Mouse (Mus musculus): ENCODE results near the gene Ezh1.

Gene Ezh1

DNA sequence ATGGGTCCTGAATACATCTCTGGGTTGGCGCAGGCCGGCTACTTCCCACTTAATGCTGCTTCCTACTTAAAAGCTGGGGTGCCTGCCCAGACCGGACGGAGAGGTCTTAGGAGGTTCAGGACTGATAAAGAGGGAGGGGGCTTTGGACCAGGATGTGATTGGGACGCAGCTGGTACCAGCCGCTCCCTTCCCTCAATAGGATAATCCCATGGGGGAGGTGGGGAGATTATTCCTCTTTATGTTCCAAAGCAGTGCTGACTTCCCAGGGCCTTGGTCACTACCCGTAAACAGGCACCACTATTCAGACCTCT lies 20.4 kb upstream of the Ezh1 start:
- DNase-seq (ENCODE audit: low spot score), result no peak

DNA sequence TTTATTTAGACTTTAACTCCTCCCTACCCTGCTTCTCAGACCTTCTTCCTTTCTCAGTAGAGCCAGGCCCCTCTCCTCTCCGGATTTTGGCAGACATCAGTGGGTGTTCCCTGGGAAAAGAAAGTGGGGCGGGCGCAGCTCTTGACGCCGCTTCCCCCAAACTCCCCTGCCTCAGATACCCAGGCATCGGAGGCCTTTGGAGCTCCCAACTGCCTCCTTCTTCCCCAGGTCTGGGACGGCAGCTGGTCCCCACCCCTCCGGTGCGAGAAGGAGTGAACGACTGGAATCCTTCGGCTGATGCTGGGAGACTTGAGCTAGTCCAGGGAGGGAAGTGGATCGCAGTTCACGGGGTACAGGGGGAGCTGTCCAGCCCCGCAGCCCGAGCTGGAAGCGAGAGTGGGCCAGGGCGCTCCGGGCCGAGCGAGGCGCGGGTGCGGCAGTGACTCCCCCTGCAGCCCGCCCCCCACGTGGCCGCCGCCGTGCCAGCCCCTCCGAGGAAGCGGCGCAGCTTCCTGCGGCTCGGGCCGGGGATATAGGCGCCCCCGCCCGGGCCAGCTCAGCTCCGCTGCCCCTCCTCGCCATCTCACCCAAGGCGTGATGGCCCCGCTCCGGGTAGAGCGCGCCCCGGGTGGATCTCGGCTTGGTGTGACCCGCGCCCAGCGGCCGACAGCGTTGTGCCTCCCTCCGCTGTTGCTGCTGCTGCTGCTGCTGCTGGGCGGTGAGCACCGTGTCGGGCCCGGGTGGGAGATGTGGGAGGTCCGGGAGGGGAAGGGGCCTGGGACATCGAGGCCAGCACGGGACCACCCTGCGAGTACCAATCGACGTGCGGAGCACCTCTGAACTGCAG lies 19.8 kb upstream of the Ezh1 start, which contains the start of gene Ramp2:
Gene Ramp2, plus strand, starts transcription at position 174 of the 847 bp plus-strand sequence.
- DNase-seq (ENCODE audit: low spot score), result peak; percentile 61

- peak; percentile 78 for DNase-seq (ENCODE audit: low spot score)
Measured at GRCm38 (mm10) chr11:101245071-101245470, 18.8 kb upstream of the Ezh1 start.

DNA sequence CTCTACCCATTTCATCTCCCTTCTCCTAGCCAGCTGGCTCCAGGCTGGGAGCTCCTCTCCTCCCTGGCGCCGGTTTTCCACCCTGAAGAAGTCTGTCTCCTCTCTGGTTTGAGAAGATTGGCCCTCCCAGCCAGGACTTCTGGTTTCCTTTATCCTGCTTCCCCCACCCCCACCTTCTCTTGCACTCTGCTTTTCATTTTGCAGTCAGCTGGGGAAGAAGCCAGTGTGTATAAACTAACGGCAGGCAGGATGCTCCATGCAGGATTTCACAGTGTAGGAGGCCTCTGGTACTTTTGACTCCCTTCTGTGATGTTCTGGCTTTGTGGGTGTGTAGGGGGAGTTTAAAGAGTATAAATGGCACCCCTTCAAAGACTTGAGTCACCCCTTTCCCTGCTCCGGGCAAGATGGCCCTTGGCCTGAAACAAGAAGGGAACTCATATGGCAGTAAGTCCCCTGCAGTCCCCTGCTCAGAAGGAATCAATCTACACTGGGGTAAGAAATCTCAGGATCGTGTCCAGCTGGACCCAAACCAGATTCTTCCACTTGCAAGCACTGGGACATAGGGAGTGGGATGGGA lies 11.9 kb upstream of the Ezh1 start:
- DNase-seq (ENCODE audit: low spot score), result no peak

GRCm38 (mm10) chr11:101236782-101237181 lies 10.5 kb upstream of the Ezh1 start:
- DNase-seq (ENCODE audit: low spot score), result no peak

DNA sequence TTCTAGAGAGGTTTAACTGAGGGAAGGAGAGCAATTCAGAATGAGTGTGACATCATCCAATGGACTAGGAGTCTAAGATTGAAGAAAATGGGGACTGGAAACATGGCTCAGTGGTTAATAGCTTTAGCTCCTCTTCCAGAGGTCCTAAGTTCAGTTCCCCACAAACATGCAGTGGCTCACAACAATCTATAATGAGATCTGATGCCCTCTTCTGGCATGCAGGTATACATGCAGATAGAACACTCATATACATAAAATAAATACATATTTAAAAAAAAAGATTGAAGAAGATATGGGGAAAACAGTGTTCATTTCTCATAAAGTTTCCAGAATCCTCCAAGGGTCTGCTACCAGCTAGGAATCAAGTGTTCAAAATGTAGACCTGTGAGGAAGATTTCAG lies 9.2 kb upstream of the Ezh1 start:
- no peak for DNase-seq (ENCODE audit: low spot score)

DNA sequence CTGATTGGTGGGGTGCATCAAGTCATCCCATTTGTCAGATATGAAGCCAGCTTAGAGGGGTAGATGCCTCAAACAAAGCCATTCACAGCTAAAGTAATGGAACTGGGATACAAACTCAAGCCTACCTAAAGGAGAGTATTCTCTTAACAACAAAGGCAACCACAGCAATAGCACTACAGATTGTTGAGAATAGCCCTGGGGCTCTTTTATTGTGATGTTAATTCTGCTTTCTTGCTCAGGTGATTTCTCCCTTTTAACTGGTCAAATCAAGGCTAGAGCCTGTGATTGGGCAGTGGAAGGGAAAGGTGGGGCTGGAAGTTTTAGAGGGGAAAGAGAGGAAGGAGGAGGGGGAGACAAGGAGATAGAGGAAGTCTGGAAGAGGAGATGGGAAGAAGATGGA lies 7.9 kb upstream of the Ezh1 start:
- no peak for DNase-seq (ENCODE audit: low spot score)

GRCm38 (mm10) chr11:101233240-101233639 lies 7.0 kb upstream of the Ezh1 start:
- DNase-seq (ENCODE audit: low spot score), result no peak

DNA sequence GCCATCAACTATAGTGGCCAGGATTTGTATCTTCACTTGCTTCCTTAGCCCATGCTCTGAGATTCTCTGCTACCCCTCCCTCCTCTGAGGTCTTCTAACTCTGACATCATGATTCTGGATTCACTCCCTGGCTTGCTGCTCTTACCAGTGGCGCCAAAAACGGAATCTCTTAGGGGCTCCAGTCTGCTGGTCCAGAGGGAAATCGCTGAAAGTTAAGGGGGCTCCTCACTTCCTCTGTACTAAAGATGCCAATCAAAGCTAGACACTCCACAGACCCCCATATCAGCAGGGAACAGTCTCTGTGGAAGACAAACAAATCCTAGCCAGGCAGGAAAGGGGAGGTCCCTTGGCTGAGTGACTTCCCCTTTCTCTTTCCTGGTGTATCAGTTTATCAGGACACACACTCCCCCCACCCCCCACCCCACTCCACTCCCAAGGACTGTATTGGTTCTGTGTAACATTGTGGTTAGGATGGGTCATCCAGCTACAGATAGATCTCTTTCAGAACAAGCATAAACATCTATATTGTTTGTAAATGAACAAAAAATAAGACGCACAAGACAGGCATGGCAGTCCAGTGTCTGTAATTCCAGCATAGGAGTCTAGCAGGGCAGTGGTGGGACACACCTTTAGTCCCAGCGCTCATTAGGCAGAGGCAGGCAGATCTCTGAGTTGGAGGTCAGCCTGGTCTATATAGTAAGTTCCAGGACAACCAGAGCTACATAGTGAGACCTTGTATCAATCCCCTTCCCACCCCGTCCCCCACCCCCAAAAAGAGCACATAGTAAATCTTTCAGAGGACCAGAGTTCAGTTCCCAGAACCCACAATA lies 6.0 kb upstream of the Ezh1 start:
- peak; percentile 63 for DNase-seq (ENCODE audit: low spot score)

DNA sequence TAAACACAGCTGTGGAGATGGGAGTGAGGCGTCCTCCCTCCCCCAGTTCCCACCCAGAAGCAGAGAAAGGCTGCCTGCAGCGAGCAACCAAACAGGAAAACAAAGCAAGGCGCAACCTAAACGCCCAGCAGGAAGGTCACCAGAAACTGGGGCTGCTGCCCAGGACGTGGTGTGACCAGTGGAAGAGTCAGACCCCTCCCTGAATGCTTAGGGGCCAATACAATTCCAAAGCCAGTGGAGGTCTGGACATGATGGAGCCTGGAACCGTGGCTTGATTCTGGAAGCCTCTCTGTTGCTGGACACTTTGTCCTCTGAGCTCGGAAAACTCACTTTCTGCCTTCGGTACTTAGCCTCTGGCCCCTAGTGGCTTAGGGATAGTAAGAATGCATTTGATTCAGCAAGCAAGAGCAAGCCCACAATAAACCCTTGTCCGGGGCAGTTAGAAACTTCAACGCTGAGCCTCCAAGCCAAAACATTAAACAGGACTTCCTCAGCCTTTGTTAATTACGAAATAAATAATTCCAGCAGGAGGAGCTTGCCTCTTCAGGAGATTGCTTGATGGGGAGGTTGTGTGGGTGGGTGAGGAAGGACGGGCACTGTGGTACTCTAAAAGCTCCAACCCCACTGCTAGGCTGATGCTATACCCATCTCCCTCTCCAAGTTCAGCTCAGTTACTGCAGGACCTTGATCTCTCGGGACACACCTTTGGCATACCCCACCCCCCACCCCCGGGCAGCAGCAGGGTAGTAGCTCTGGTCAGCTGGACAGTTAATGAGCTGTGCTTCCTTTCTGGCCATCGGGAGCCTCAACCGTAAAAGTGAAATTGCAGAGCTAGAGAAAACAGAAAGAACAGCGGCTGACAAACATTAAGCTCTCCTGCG lies 5.0 kb upstream of the Ezh1 start:
- peak; percentile 70 for DNase-seq (ENCODE audit: low spot score)

DNA sequence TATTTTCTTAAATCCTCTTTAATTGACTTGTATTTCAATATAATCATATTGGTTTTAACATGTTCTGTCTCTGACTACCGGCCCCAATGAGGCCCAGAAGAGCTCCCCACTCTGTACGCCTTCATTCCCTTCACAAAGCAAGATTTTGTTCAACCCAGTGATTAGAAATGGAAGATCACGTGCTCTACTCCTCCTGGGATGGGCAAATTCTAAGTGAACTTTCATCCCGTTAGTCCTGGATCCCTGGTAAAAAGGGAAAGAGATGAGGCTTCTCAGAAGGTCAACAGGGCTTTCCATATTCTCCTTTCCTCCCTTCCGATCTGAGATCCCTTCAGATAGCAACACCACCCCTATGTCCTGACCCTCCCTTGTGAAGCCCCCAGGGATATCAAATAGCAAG lies 4.3 kb upstream of the Ezh1 start:
- peak; percentile 22 for DNase-seq (ENCODE audit: low spot score)

DNA sequence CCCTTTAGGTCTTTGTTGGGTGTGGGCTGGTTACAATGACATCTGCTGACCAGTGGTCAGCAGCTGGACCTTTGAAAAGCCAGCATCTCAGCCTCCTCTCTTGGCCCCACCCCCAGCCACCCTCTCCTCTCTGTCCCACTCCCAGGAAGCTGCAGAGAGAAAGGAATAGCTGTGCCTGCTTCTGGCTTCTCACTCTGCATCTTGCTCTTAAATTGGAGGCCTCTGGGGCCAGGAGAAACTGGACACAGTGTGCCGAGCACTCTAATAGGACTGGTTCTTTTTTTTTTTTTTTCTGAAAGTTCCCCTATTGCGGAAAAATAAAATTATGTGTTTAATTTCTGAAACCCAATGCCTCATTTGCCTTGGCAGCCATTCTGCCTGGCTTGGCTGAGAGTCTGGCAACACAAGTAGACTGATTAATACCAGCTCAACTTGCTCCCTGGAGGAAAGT lies 3.8 kb upstream of the Ezh1 start:
- DNase-seq (ENCODE audit: low spot score), result no peak

GRCm38 (mm10) chr11:101229361-101229900 lies 3.2 kb upstream of the Ezh1 start:
- no peak for DNase-seq (ENCODE audit: low spot score)

GRCm38 (mm10) chr11:101225331-101226064 lies 765 bp downstream of the Ezh1 start:
- DNase-seq (ENCODE audit: low spot score), result no peak

- DNase-seq (ENCODE audit: low spot score), result no peak
Measured at GRCm38 (mm10) chr11:101224337-101224736, 1.9 kb downstream of the Ezh1 start.

GRCm38 (mm10) chr11:101221306-101221986 lies 4.8 kb downstream of the Ezh1 start:
- no peak for DNase-seq (ENCODE audit: low spot score)

- DNase-seq (ENCODE audit: low spot score), result no peak
Measured at GRCm38 (mm10) chr11:101220853-101221252, 5.4 kb downstream of the Ezh1 start.

DNA sequence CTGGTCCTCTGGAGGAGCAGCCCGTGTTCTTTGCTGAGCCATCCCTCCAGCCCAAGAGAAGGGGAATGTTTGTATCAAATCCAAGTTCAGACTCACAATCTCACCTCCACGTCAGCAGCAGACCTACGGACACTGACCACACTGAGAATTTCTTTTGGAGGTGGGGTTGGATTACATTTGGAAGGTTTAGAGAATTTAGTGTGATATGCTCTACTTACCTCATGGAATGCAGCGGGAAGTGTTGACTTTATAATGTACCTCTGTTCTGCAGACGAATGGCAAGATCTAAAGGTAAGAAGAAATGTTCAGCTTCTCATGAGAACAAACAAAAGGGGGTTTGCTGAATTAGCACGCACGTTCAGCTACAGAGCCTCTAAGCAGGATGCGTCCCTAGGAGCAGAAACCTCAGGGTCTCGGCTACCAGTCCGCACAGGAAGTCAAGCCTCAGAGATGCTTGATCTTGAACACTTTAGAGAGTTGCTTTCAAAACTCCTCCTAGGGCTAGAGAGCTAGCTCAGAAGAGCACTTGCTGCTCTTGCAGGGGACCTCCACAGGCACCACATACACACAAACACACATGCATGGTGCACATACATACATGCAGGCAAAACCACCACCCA lies 7.7 kb downstream of the Ezh1 start:
- no peak for DNase-seq (ENCODE audit: low spot score)

DNA sequence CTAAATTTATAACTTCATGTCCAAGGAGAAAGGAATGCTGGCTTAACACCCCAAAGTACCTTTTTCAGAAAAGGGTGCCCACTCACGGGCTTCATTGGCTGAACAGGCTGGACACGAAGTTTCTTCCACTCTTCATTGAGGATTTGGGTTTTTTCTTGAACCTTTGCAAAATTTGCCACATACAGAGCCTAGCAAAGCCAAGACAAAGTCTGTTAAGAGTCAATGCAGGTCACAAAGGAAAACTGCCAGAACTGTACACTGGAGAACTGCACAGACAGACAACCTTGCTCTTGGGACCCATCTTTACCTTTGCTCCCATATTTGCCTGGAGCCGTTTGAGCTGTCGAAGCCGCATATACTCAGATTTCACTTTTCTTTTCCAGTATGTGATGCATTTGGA lies 9.3 kb downstream of the Ezh1 start:
- no peak for DNase-seq (ENCODE audit: low spot score)

- DNase-seq (ENCODE audit: low spot score), result peak; percentile 84
Measured at GRCm38 (mm10) chr11:101211970-101212369, 14.3 kb downstream of the Ezh1 start.

Data from embryo, embryonic 10 days (tissue).